Mouse (Mus musculus): ENCODE measurements around the gene Jakmip3.

DNA sequence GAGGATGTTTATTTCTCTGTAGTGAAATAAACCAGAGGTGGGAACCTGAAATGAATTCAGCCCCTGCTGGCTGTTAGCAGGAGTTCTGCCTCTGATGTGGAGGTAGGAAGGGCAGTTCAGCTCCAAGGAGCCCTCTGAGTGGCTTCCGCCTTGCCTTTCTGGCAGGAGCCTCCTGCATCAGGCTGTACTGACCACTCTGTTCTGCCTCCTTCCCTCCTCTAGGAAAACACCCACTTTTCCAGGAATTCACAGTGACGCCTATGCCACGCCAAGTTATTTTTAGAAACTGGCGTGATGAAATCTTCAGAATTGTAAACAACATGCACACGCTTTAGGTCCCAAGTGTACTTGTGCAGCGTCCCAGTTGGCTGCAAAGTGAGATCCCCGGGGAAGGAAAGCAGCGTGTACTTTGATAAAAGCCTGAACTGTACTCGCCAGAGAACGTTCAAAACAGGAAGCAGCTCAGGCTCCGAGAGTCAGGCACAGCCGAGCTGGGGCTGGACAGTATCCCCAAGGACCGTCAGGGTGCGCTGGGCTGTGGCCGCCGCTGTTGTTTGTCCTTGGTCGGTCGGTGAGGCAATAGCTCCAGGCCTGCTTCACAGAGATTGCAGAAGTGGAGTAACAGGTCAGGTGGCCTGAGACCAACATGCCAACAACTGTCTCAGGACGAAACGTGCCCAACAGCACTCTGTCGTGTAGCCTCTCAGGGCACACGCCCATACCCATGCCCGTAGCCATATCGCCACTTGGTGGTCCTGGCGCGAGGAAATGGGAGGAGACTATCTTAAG lies 21.2 kb upstream of the Jakmip3 start:
- peak; percentile 31; the same call in 1 of the 2 replicates for TF ChIP-seq CTCF (IDR thresholded peaks at IDR 0.05; ENCODE audit: control insufficient read depth, insufficient read depth, low read length)
- peak; percentile 54; the same call in 1 of the 2 replicates for TF ChIP-seq POLR2A (IDR thresholded peaks at IDR 0.05; ENCODE audit: borderline replicate concordance, control insufficient read depth, low read depth, low read length)

Measured in bone marrow, adult 2 months (tissue).